ENCODE assay signal across 7 mouse cellular contexts in the genomic region with DNA sequence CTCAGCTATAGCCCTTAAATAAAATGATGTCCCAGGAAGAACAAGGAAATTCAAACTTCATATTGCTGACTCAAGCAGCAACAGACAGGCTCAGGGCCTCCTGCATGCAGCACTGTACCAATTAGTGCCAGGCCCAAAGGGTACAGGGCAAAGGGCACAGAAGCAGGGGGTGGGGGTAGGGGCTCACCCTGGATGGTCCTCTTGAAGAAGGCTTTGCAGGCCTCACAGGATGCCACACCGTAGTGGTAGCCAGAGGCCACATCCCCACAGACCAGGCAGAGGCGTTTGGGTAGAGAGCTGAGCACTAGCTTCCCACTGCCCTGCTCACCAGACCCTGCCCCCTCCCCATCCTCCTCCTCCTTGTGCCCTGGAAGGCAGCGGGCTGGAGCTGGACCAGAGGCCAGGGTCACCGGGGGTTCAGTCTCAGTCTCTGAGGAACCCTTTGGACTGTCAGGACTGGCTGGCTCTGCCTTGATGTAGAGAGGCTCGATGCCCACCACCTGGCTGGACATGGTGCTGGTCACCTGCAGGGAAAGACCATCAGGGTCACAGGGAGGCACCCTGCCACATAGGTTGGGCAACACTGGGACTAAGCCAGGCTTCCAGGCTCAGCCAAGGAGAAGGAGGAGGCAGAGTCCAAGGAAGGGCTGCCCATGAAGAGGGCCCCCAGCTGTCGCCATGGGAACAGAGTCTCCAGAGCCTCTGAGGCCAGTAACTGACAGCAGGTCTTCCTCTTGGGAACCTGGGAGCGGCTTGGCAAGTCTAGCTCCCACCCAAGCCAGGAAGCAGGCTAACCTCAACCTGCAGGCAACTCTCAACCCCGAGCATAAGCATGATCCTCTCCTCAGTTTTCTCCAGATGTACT. TPM values are rescaled to one million over a fixed set of nuclear protein-coding genes. Genes with fewer than 3 reads are reported as not detected.
DNase-seq lines count a peak whose midpoint lies in the region; ATAC-seq and TF ChIP-seq lines count a peak whose summit lies in the region.

No protein-coding gene starts in this region.

- 48% methylated on average over 8 of the region's 8 CpGs for WGBS in hindbrain, embryonic 12.5 days
- 40% methylated on average over 8 of the region's 8 CpGs for WGBS in limb, embryonic 15.5 days
- 44% methylated on average over 8 of the region's 8 CpGs for WGBS in neural tube, embryonic 12.5 days

- TF ChIP-seq CTCF in G1E (IDR thresholded peaks at IDR 0.05; ENCODE audit: low read depth, low read length), result no peak

- no peaks in the 10 kb centered on the region for H3K9me3 ChIP-seq in G1E (replicated peaks)
- no peaks in the 10 kb centered on the region for H3K9me3 ChIP-seq in hindbrain, embryonic 12.5 days (replicated peaks)
- H3K9me3 ChIP-seq in limb, embryonic 15.5 days, result no peaks in the 10 kb centered on the region
- H3K9me3 ChIP-seq in neural tube, embryonic 12.5 days, result no peaks in the 10 kb centered on the region

- peak overlapping the region; percentile 76 for H3K4me3 ChIP-seq in G1E (ENCODE audit: low read depth, low read length)
- H3K4me3 ChIP-seq in hindbrain, embryonic 12.5 days, result peak overlapping the region; percentile 88
- peak overlapping the region; percentile 86 for H3K4me3 ChIP-seq in limb, embryonic 15.5 days
- peak overlapping the region; percentile 91 for H3K4me3 ChIP-seq in neural tube, embryonic 12.5 days

- H3K4me2 ChIP-seq in hindbrain, embryonic 12.5 days (replicated peaks), result peak overlapping the region; percentile 97
- peak overlapping the region; percentile 89 for H3K4me2 ChIP-seq in limb, embryonic 15.5 days
- H3K4me2 ChIP-seq in neural tube, embryonic 12.5 days (replicated peaks), result peak overlapping the region; percentile 96

- DNase-seq in 416B (ENCODE audit: low read depth), result peak; percentile 27
- DNase-seq in G1E (ENCODE audit: low spot score), result no peak
- peak; percentile 43 for DNase-seq in embryo, embryonic 11 days

- H3K27me3 ChIP-seq in G1E (ENCODE audit: insufficient read depth, low read length), result peaks cover 5% of the 10 kb centered on the region; the same call in 1 of the 2 replicates
- peaks cover 27% of the 10 kb centered on the region for H3K27me3 ChIP-seq in hindbrain, embryonic 12.5 days
- peaks cover 26% of the 10 kb centered on the region for H3K27me3 ChIP-seq in limb, embryonic 15.5 days
- peaks cover 27% of the 10 kb centered on the region for H3K27me3 ChIP-seq in neural tube, embryonic 12.5 days (replicated peaks)

- ATAC-seq in G1E (ENCODE audit: extremely low read depth, insufficient number of reproducible peaks, low FRiP score, poor library complexity, severe bottlenecking), result no peak
- ATAC-seq in hindbrain, embryonic 12.5 days (ENCODE audit: low FRiP score), result no peak
- ATAC-seq in limb, embryonic 15.5 days (ENCODE audit: insufficient number of reproducible peaks, low FRiP score, low TSS enrichment, low read depth), result no peak
- ATAC-seq in neural tube, embryonic 12.5 days (ENCODE audit: low FRiP score, low read depth), result no peak
- no peak for ATAC-seq in monocyte, adult 5-6 weeks (replicated peaks; ENCODE audit: insufficient number of reproducible peaks, low FRiP score, low TSS enrichment, poor library complexity, severe bottlenecking)

- peaks cover 59% of the 10 kb centered on the region for H3K4me1 ChIP-seq in G1E (ENCODE audit: insufficient read depth, low read depth, low read length)
- peaks cover 26% of the 10 kb centered on the region for H3K4me1 ChIP-seq in hindbrain, embryonic 12.5 days
- H3K4me1 ChIP-seq in limb, embryonic 15.5 days, result peaks cover 28% of the 10 kb centered on the region
- H3K4me1 ChIP-seq in neural tube, embryonic 12.5 days, result peaks cover 21% of the 10 kb centered on the region

- H3K27ac ChIP-seq in hindbrain, embryonic 12.5 days, result no peak overlapping the region
- 0 out of 2 replicates have a peak overlapping the region, but pooled peaks have one; percentile 78 for H3K27ac ChIP-seq in limb, embryonic 15.5 days
- no peak overlapping the region for H3K27ac ChIP-seq in neural tube, embryonic 12.5 days

- peak overlapping the region; percentile 94 for H3K9ac ChIP-seq in hindbrain, embryonic 12.5 days
- 0 out of 2 replicates have a peak overlapping the region, but pooled peaks have one; percentile 69 for H3K9ac ChIP-seq in limb, embryonic 15.5 days
- peak overlapping the region; percentile 91 for H3K9ac ChIP-seq in neural tube, embryonic 12.5 days

- peaks cover 52% of the 10 kb centered on the region for H3K36me3 ChIP-seq in G1E (replicated peaks)
- peaks cover 7% of the 10 kb centered on the region; the same call in 1 of the 2 replicates for H3K36me3 ChIP-seq in hindbrain, embryonic 12.5 days
- peaks cover 10% of the 10 kb centered on the region; the same call in 1 of the 2 replicates for H3K36me3 ChIP-seq in limb, embryonic 15.5 days
- no peaks in the 10 kb centered on the region for H3K36me3 ChIP-seq in neural tube, embryonic 12.5 days

RNA-seq across cellular contexts. Expression of gene Esrra, which starts 1.5 kb away (rescaled TPM):
- total RNA-seq in G1E (2014; fragmentation: Nextera tagmentation), result 10.0 and 17.9 TPM in 2 replicates
- 21.1 and 25.6 TPM in 2 replicates for total RNA-seq in G1E (2017)
- polyA plus RNA-seq in G1E (2012), result 42.6 and 46.9 TPM in 2 replicates
- 16.0 and 16.6 TPM in 2 replicates for polyA plus RNA-seq in hindbrain, embryonic 12.5 days (2016; fragmentation: Nextera tagmentation; extraction: Ambion mirVana)
- 11.1 and 11.4 TPM in 2 replicates for polyA plus RNA-seq in limb, embryonic 15.5 days (2015; fragmentation: Nextera tagmentation; extraction: Ambion mirVana)
- polyA plus RNA-seq in neural tube, embryonic 12.5 days (2016; fragmentation: Nextera tagmentation; extraction: Ambion mirVana), result 17.5 and 20.4 TPM in 2 replicates
- 39.1 to 50.2 TPM (median 46.8 TPM) in 3 replicates for total RNA-seq in monocyte, adult 5-6 weeks (2017)

RNA-seq across cellular contexts. Expression of gene Catsperz, which starts 5.1 kb away (rescaled TPM):
- total RNA-seq in G1E (2014; fragmentation: Nextera tagmentation) (not detected in 2 replicates), G1E (2017) (0.11 TPM in 1 of 2 replicates, not detected in the other)
- polyA plus RNA-seq in G1E (2012), result not detected in 2 replicates
- polyA plus RNA-seq in hindbrain, embryonic 12.5 days (2016; fragmentation: Nextera tagmentation; extraction: Ambion mirVana), result 0.98 TPM in 1 of 2 replicates, not detected in the other
- polyA plus RNA-seq in limb, embryonic 15.5 days (2015; fragmentation: Nextera tagmentation; extraction: Ambion mirVana), result 6.7 and 7.9 TPM in 2 replicates
- 0.91 and 2.0 TPM in 2 replicates for polyA plus RNA-seq in neural tube, embryonic 12.5 days (2016; fragmentation: Nextera tagmentation; extraction: Ambion mirVana)
- total RNA-seq in monocyte, adult 5-6 weeks (2017), result not detected in 3 replicates

RNA-seq across cellular contexts. Expression of gene Prdx5, which starts 10.2 kb away (rescaled TPM):
- total RNA-seq in G1E (2014; fragmentation: Nextera tagmentation) (53.7 and 59.2 TPM in 2 replicates), G1E (2017) (210 and 225 TPM in 2 replicates)
- polyA plus RNA-seq in G1E (2012), result 208 and 211 TPM in 2 replicates
- polyA plus RNA-seq in hindbrain, embryonic 12.5 days (2016; fragmentation: Nextera tagmentation; extraction: Ambion mirVana), result 194 and 200 TPM in 2 replicates
- 349 and 392 TPM in 2 replicates for polyA plus RNA-seq in limb, embryonic 15.5 days (2015; fragmentation: Nextera tagmentation; extraction: Ambion mirVana)
- polyA plus RNA-seq in neural tube, embryonic 12.5 days (2016; fragmentation: Nextera tagmentation; extraction: Ambion mirVana), result 198 and 214 TPM in 2 replicates
- total RNA-seq in monocyte, adult 5-6 weeks (2017), result 520 to 936 TPM (median 803 TPM) in 3 replicates

RNA-seq across cellular contexts. Expression of gene Trmt112, which starts 10.6 kb away (rescaled TPM):
- total RNA-seq in G1E (2014; fragmentation: Nextera tagmentation) (191 and 244 TPM in 2 replicates), G1E (2017) (286 and 298 TPM in 2 replicates)
- polyA plus RNA-seq in G1E (2012), result 261 and 287 TPM in 2 replicates
- 108 and 128 TPM in 2 replicates for polyA plus RNA-seq in hindbrain, embryonic 12.5 days (2016; fragmentation: Nextera tagmentation; extraction: Ambion mirVana)
- polyA plus RNA-seq in limb, embryonic 15.5 days (2015; fragmentation: Nextera tagmentation; extraction: Ambion mirVana), result 123 and 138 TPM in 2 replicates
- polyA plus RNA-seq in neural tube, embryonic 12.5 days (2016; fragmentation: Nextera tagmentation; extraction: Ambion mirVana), result 123 and 125 TPM in 2 replicates
- 84.5 to 135 TPM (median 85.6 TPM) in 3 replicates for total RNA-seq in monocyte, adult 5-6 weeks (2017)

RNA-seq across cellular contexts. Expression of gene Kcnk4, which starts 14.2 kb away (rescaled TPM):
- total RNA-seq in G1E (2014; fragmentation: Nextera tagmentation), result not detected in 2 replicates
- 0.23 TPM in 1 of 2 replicates, not detected in the other for total RNA-seq in G1E (2017)
- 0.05 TPM in 1 of 2 replicates, not detected in the other for polyA plus RNA-seq in G1E (2012)
- 0.14 and 0.19 TPM in 2 replicates for polyA plus RNA-seq in hindbrain, embryonic 12.5 days (2016; fragmentation: Nextera tagmentation; extraction: Ambion mirVana)
- polyA plus RNA-seq in limb, embryonic 15.5 days (2015; fragmentation: Nextera tagmentation; extraction: Ambion mirVana), result 1.5 and 1.7 TPM in 2 replicates
- 0.50 and 1.1 TPM in 2 replicates for polyA plus RNA-seq in neural tube, embryonic 12.5 days (2016; fragmentation: Nextera tagmentation; extraction: Ambion mirVana)
- total RNA-seq in monocyte, adult 5-6 weeks (2017), result not detected in 3 replicates
